Mouse (Mus musculus): Measurements from ENCODE around the gene Myo1a. TPM values are rescaled to one million over a fixed set of nuclear protein-coding genes. Genes with fewer than 3 reads are reported as not detected.
A peak's percentile ranks its signal among the peaks of the same experiment; 100 is the strongest.
"Not testable (repeated sequence)": the region's sequence is repeated elsewhere in the genome, so short reads cannot be mapped to it uniquely, and the experiment has no call there.

The Myo1a gene
- 1.4 and 1.7 TPM in 2 replicates for polyA plus RNA-seq (2011; ENCODE audit: insufficient read depth, insufficient read length, low replicate concordance, missing spikeins)

DNA sequence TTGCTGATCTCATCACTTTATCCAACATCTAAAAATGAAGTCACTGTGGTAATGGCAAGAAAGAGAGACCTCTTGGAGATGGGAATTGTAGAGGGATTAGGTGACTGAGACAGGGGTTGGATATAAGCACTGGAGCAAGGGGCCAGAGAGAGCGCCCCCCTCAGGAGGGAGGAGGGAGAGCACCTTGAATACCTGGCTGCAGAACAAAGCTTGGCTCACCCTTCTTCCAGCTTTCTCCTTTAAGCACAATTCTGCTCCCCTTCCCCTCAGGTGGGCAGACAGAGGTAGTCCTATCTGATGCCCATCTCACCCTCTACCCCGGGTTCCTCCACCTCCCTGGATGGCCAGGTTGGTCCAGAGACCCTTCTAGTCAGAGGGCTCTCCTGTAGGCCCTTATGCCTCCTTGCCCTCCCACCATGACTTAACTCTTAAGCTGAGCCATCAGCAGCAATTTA is at the start of gene Myo1a:
Myo1a (plus strand) TSS at position 405 of the 455 bp plus-strand sequence.
- H3K27ac ChIP-seq (ENCODE audit: control insufficient read depth, insufficient read depth, low read depth, low read length, poor library complexity), result no peak within 1 kb of the TSS
- H3K4me1 ChIP-seq (ENCODE audit: control insufficient read depth, insufficient read depth, low read length), result peaks cover 2% of the 10 kb centered on the region; the same call in 1 of the 2 replicates
- 62% methylated on average over 2 of the region's 2 CpGs for WGBS
- TF ChIP-seq CTCF (IDR thresholded peaks at IDR 0.05; ENCODE audit: control insufficient read depth, insufficient read depth, low read length) (0 out of 2 replicates have a peak, but pooled peaks have one; percentile 13), POLR2A (IDR thresholded peaks at IDR 0.05; ENCODE audit: borderline replicate concordance, control insufficient read depth, low read depth, low read length) (no peak)
- no peak within 1 kb of the TSS for H3K4me3 ChIP-seq (replicated peaks; ENCODE audit: control insufficient read depth, low read depth, low read length)

DNA sequence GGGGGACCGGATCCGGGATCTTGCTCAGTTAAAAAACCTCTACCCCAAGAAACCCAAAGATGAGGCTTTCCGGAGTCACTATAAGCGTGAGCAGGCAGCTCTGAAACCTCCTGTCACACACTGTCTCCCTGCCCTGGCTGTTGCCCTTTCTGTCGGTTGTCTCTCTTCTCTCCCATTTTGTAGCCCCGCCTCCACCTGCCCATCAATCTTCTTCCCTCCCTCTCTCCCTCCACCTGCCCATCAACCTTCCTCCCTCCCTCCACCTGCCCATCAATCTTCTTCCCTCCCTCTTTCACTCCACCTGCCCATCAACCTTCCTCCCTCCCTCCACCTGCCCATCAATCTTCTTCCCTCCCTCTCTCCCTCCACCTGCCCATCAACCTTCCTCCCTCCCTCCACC is 47.4 kb upstream of the Myo1a start:
- H3K27ac ChIP-seq (ENCODE audit: control insufficient read depth, insufficient read depth, low read depth, low read length, poor library complexity); H3K4me1 ChIP-seq (ENCODE audit: control insufficient read depth, insufficient read depth, low read length); H3K4me3 ChIP-seq (replicated peaks; ENCODE audit: control insufficient read depth, low read depth, low read length): not testable (repeated sequence)
- 83% methylated on average over 6 of the region's 6 CpGs for WGBS

DNA sequence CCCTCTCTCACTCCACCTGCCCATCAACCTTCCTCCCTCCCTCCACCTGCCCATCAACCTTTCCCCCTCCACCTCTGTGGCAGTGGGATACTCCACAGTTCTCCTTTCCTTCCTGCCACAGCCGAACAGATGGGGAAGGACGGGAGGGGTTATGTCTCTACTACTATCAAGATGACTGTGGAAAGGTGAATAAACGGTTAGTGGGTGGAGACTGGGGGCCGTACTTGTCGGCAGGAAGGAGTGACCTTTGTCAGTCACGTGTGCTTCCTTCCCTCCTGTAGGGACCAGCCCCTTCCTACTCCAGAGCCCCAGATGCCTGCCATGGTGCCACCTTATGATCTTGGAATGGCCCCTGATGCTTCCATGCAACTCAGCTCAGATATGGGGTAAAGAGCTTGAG is 46.9 kb upstream of the Myo1a start:
- Histone ChIP-seq H3K4me1 (ENCODE audit: control insufficient read depth, insufficient read depth, low read length) (no peaks in the 10 kb centered on the region; the same call in 1 of the 2 replicates), H3K27ac (ENCODE audit: control insufficient read depth, insufficient read depth, low read depth, low read length, poor library complexity) (no peak overlapping the region), H3K4me3 (replicated peaks; ENCODE audit: control insufficient read depth, low read depth, low read length) (no peak overlapping the region)
- TF ChIP-seq CTCF (IDR thresholded peaks at IDR 0.05; ENCODE audit: control insufficient read depth, insufficient read depth, low read length) (no peak), POLR2A (IDR thresholded peaks at IDR 0.05; ENCODE audit: borderline replicate concordance, control insufficient read depth, low read depth, low read length) (no peak)
- 15% methylated on average over 6 of the region's 6 CpGs for WGBS

DNA sequence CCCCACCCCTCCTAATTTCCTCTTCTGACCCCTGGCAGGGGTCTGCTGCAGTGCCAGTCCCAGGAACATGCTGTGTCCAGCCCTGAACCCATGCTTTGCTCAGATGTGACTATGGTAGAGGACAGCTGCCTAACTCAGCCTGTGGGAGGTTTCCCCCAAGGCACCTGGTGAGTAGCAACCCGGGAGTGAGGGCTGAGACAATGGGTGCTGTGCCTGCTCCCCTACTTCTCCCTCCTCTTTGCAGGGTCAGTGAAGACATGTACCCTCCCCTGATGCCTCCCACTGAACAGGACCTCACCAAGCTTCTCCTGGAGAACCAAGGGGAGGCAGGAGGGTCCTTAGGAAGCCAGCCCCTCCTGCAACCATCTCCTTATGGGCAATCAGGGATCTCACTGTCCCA is 45.4 kb upstream of the Myo1a start:
- Histone ChIP-seq H3K4me3 (replicated peaks; ENCODE audit: control insufficient read depth, low read depth, low read length) (no peak overlapping the region), H3K4me1 (ENCODE audit: control insufficient read depth, insufficient read depth, low read length) (no peaks in the 10 kb centered on the region; the same call in 1 of the 2 replicates), H3K27ac (ENCODE audit: control insufficient read depth, insufficient read depth, low read depth, low read length, poor library complexity) (no peak overlapping the region)
- 80% methylated on average over 1 of the region's 1 CpGs for WGBS
- TF ChIP-seq POLR2A (IDR thresholded peaks at IDR 0.05; ENCODE audit: borderline replicate concordance, control insufficient read depth, low read depth, low read length) (no peak), CTCF (IDR thresholded peaks at IDR 0.05; ENCODE audit: control insufficient read depth, insufficient read depth, low read length) (no peak)

DNA sequence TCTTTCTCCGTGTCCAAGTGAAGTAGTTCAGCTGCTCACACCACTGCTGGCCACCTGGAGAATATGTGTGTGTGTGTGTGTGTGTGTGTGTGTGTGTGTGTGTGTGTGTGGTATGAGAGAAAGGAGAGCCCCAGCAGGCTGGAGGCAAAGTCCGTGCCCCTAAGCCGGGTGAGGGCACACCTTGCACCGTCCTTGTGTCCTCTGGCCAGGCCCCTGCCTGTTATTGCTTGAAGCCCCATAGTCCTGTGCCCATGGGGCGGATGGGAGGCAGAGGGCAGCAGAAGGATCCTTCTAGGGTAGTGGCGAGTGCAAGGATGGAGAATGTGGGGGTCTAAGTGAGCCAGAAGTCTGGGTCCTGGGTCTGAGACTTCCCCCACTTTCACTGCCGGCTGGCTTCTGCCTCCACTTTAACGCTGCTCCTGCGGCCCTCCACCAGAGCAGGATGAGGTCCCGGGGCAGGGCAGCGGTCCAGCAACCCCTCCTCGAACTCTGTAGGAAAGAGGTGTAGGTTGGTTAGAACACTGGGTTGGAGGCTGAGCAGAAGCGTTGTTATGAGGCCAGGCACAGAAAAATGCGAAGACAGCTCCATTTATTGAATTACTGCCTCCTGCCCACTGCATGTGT is 43.6 kb upstream of the Myo1a start:
- Histone ChIP-seq H3K27ac (ENCODE audit: control insufficient read depth, insufficient read depth, low read depth, low read length, poor library complexity) (no peak overlapping the region; the same call in 1 of the 2 replicates), H3K4me3 (replicated peaks; ENCODE audit: control insufficient read depth, low read depth, low read length) (no peak overlapping the region), H3K4me1 (ENCODE audit: control insufficient read depth, insufficient read depth, low read length) (no peaks in the 10 kb centered on the region)
- 63% methylated on average over 14 of the region's 14 CpGs for WGBS
- no peak for TF ChIP-seq CTCF (IDR thresholded peaks at IDR 0.05; ENCODE audit: control insufficient read depth, insufficient read depth, low read length)
- TF ChIP-seq POLR2A (IDR thresholded peaks at IDR 0.05; ENCODE audit: borderline replicate concordance, control insufficient read depth, low read depth, low read length), result no peak

DNA sequence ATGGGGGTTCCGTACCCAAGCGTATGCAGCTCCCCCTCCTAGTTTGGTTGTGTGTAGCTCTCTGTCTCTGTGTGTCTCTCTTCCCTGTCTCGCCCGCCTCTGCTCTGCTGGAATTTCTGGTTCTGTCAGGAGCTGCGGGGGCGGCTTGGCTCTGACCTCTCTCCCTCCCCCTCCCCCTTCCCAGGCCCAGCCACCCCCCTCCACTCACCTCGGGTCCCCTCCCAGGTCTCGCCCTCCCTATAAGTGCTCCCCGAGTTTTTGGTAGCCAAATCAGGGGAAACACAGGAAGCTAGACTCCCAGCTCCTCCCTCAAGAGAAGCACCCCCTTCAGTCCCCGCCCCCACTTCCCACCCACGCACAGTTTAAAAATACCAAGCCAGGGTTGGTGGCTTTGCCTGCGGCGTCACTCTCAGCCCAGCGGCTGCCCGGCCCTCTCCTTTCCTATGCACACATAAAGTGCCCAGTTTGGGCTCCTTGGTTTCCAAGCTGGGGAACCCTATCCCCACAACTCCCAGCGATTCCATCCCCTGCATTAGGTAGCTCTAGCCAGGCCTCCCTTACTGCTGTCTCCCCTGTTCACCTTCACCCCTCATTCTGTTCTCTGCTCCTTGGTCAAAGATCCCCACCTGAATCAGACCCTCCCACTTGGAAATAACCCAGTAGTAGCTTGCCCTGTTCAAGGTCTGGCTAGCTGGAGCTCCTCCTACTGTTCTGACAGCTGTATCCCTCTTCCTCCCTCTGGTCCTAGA is 42.9 kb upstream of the Myo1a start:
- Histone ChIP-seq H3K4me3 (replicated peaks; ENCODE audit: control insufficient read depth, low read depth, low read length) (no peak overlapping the region), H3K27ac (ENCODE audit: control insufficient read depth, insufficient read depth, low read depth, low read length, poor library complexity) (peak overlapping the region; percentile 3; the same call in 1 of the 2 replicates), H3K4me1 (ENCODE audit: control insufficient read depth, insufficient read depth, low read length) (no peaks in the 10 kb centered on the region)
- 15% methylated on average over 16 of the region's 16 CpGs for WGBS
- TF ChIP-seq CTCF (IDR thresholded peaks at IDR 0.05; ENCODE audit: control insufficient read depth, insufficient read depth, low read length) (no peak), POLR2A (IDR thresholded peaks at IDR 0.05; ENCODE audit: borderline replicate concordance, control insufficient read depth, low read depth, low read length) (no peak)

DNA sequence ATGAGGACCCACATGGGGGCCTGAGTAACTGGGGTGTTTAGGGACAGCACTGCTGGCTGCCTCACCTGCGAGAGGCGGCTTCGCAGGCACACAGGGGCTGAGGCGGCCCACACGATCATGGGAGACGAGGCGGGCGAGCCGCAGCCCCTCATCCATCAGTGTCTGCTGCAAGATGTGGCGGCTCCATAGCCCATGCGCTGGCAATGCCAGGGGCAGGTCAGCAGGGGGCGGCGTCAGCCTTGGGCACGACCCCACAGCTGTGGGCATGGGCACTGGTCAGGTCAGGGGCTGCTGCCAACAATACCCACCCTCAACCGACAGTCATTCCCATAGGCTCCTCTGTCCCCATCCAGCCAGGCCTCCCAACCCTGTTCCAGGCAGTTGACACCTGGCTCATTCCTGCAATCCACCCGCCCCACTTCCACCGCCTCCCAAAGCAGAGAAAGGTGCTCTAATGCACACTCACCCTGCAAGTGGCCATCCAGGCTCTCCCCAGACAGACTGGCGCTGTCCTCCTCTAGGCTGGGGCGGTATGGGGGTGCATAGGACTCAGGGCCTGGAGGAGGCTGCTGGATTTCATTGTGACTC is 42.2 kb upstream of the Myo1a start:
- H3K4me3 ChIP-seq (replicated peaks; ENCODE audit: control insufficient read depth, low read depth, low read length), result no peak overlapping the region
- H3K4me1 ChIP-seq (ENCODE audit: control insufficient read depth, insufficient read depth, low read length), result no peaks in the 10 kb centered on the region
- 77% methylated on average over 19 of the region's 19 CpGs for WGBS
- TF ChIP-seq POLR2A (IDR thresholded peaks at IDR 0.05; ENCODE audit: borderline replicate concordance, control insufficient read depth, low read depth, low read length) (no peak), CTCF (IDR thresholded peaks at IDR 0.05; ENCODE audit: control insufficient read depth, insufficient read depth, low read length) (peak; percentile 41; the same call in 1 of the 2 replicates)
- H3K27ac ChIP-seq (ENCODE audit: control insufficient read depth, insufficient read depth, low read depth, low read length, poor library complexity), result peak overlapping the region; percentile 20; the same call in 1 of the 2 replicates

DNA sequence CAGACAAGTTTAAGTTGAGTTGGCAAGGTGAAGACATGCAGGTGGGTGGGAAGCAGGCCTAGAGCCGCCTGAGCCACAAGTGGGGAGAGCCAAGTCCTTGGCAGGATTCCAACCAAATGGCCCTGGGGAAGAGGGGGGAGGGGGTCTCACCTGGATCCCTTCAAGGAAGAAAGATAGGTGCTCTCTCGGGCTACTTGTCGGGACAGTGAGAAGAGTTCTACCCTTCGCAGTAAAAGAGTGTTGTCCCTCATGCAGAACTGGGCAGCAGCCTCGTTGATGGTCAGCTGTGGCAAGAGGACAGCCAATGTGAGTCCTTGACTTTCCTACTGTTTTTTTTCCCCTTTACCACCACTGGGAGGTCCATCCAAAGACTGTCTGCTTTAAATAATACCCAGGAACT is 41.4 kb upstream of the Myo1a start:
- WGBS, result 76% methylated on average over 5 of the region's 5 CpGs
- Histone ChIP-seq H3K27ac (ENCODE audit: control insufficient read depth, insufficient read depth, low read depth, low read length, poor library complexity) (no peak overlapping the region), H3K4me3 (replicated peaks; ENCODE audit: control insufficient read depth, low read depth, low read length) (no peak overlapping the region), H3K4me1 (ENCODE audit: control insufficient read depth, insufficient read depth, low read length) (no peaks in the 10 kb centered on the region)
- TF ChIP-seq CTCF (IDR thresholded peaks at IDR 0.05; ENCODE audit: control insufficient read depth, insufficient read depth, low read length) (no peak), POLR2A (IDR thresholded peaks at IDR 0.05; ENCODE audit: borderline replicate concordance, control insufficient read depth, low read depth, low read length) (no peak)
